Mouse (Mus musculus): ENCODE measurements around the gene Psma4. TPM values are rescaled to one million over a fixed set of nuclear protein-coding genes. Genes with fewer than 3 reads are reported as not detected.

The Psma4 gene
- polyA plus RNA-seq (2017; shearing (Covaris generic)), result 100 to 1,000 TPM; 311 to 343 TPM

GRCm38 (mm10) chr9:54950575-54951321 lies at the start of gene Psma4, which contains the start of gene AY074887:
TSS of gene Psma4 (plus strand) at chr9:54950790.
TSS of gene AY074887 (minus strand) at chr9:54950998.

GRCm38 (mm10) chr9:54917010-54917677 lies 33.4 kb upstream of the Psma4 start, which contains the start of gene Hykk:
TSS of gene Hykk (plus strand) at chr9:54917283.

GRCm38 (mm10) chr9:54980674-54981073 lies 30.1 kb downstream of the Psma4 start, which contains the start of gene Chrna5:
TSS of gene Chrna5 (plus strand) at chr9:54980880.

Other genes with a start within 250 kb of the Psma4 start
- gene Wdr61, start 216.3 kb upstream of the Psma4 start, polyA plus RNA-seq (2017; shearing (Covaris generic)), result 100 to 1,000 TPM in 1 of 2 experiments, 10 to 100 TPM in 1; 88.3 to 106 TPM
- not detected for gene Crabp1, start 186.0 kb upstream of the Psma4 start, polyA plus RNA-seq (2017; shearing (Covaris generic))
- gene Ireb2, start 87.0 kb upstream of the Psma4 start, polyA plus RNA-seq (2017; shearing (Covaris generic)), result 10 to 100 TPM; 19.2 to 20.4 TPM
- under 1 TPM; 0.37 to 0.77 TPM for gene Hykk, start 33.5 kb upstream of the Psma4 start, polyA plus RNA-seq (2017; shearing (Covaris generic))
- under 1 TPM in 1 of 2 experiments, not detected in 1; 0.42 TPM for gene AY074887, start 208 bp downstream of the Psma4 start, polyA plus RNA-seq (2017; shearing (Covaris generic))
- gene Chrna5, start 30.1 kb downstream of the Psma4 start, polyA plus RNA-seq (2017; shearing (Covaris generic)), result under 1 TPM in 1 of 2 experiments, not detected in 1; 0.29 TPM
- gene Chrna3, start 75.8 kb downstream of the Psma4 start, polyA plus RNA-seq (2017; shearing (Covaris generic)), result under 1 TPM in 1 of 2 experiments, not detected in 1; 0.38 TPM
- gene Chrnb4, start 98.0 kb downstream of the Psma4 start, polyA plus RNA-seq (2017; shearing (Covaris generic)), result under 1 TPM in 1 of 2 experiments, not detected in 1; 0.11 TPM
- 10 to 100 TPM; 36.5 to 47.2 TPM for gene Ube2q2, start 198.1 kb downstream of the Psma4 start, polyA plus RNA-seq (2017; shearing (Covaris generic))

All from activated CD4-positive, CD25-positive, alpha-beta regulatory T cell (primary cell).